In the genomic region with DNA sequence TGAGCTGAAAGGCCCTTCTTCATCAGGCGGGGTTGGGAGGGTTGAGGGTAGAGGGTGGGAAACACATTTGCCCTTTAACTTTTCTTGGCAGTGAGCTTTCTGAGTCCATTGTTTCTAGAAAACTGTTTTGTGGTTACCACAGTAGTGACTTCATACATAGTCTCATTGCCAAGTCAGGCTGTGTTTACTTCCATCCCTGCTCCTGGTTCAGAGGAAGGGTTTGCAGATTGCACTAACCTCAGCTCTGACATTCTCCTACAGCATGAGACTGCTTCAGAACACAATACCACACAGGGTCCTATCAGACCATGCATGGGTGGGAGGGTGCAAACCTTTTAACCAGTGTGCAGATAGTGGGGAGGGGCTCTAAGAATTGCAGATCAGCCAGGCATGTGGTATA, we compare ENCODE assay signal across 9 mouse cellular contexts.
A peak's percentile ranks its signal among the peaks of the same experiment; 100 is the strongest.
DNase-seq lines count a peak whose midpoint lies in the region; ATAC-seq and TF ChIP-seq lines count a peak whose summit lies in the region.
"Had no signal": no experiment of that assay in that cellular context is flagged by ENCODE, and none has a peak within 500 bp of the region (broad histone marks: within the 10 kb centered on the region; RNA-seq: fewer than 3 reads in every experiment).

No protein-coding gene starts in this region.

- DNase-seq in gastrocnemius, adult 18-20 months (ENCODE audit: low spot score) = peak; percentile 63
- DNase-seq in gastrocnemius, postnatal 36 days = no peak
- no peak for DNase-seq in cerebellum, postnatal 10 days
- no peak for DNase-seq in retina, postnatal 1 day
- DNase-seq: adrenal gland, postnatal 36 days had no signal

- WGBS in neural tube, embryonic 14.5 days = 70% methylated on average over 1 of the region's 1 CpGs
- 69% methylated on average over 1 of the region's 1 CpGs for WGBS in neural tube, embryonic 15.5 days
- 49% methylated on average over 1 of the region's 1 CpGs for WGBS in small intestine, adult 2 months

- peaks cover 6% of the 10 kb centered on the region; the same call in 1 of the 2 replicates for H3K4me1 ChIP-seq in neural tube, embryonic 14.5 days (ENCODE audit: control insufficient read depth, insufficient read depth, low read length)
- H3K4me1 ChIP-seq in neural tube, embryonic 15.5 days = peaks cover 17% of the 10 kb centered on the region
- no peaks in the 10 kb centered on the region for H3K4me1 ChIP-seq in small intestine, adult 2 months (ENCODE audit: control insufficient read depth, insufficient read depth, insufficient read length, low read length)

- no peaks in the 10 kb centered on the region for H3K9me3 ChIP-seq in neural tube, embryonic 14.5 days (ENCODE audit: control insufficient read depth, low read length)
- H3K9me3 ChIP-seq in neural tube, embryonic 15.5 days (replicated peaks) = no peaks in the 10 kb centered on the region

- no peak overlapping the region for H3K4me3 ChIP-seq in neural tube, embryonic 14.5 days (ENCODE audit: low read depth, low read length)
- H3K4me3 ChIP-seq in neural tube, embryonic 15.5 days (replicated peaks) = no peak overlapping the region
- H3K4me3 ChIP-seq in small intestine, adult 2 months (ENCODE audit: low read depth, low read length) = no peak overlapping the region

- intact Hi-C loops in gastrocnemius, postnatal 36 days (cut with DNase I) = no loop called here

- no peaks in the 10 kb centered on the region for H3K27me3 ChIP-seq in neural tube, embryonic 14.5 days (ENCODE audit: control insufficient read depth, insufficient read depth, low read length)
- no peaks in the 10 kb centered on the region for H3K27me3 ChIP-seq in neural tube, embryonic 15.5 days (replicated peaks)
- no peaks in the 10 kb centered on the region for H3K27me3 ChIP-seq in small intestine, adult 2 months (ENCODE audit: control insufficient read depth, insufficient read depth, low read length)

- ATAC-seq in neural tube, embryonic 14.5 days (ENCODE audit: low read depth) = peak; percentile 15; the same call in 1 of the 2 replicates
- ATAC-seq in neural tube, embryonic 15.5 days (ENCODE audit: low FRiP score) = no peak
- peak; percentile 37 to 50; a peak in 1 of 4 replicates for ATAC-seq in hematopoietic stem cell, adult 5-6 weeks (replicated peaks in 1 of 2; ENCODE audit: insufficient read depth in 1 of 2, low FRiP score in 2 of 2, low TSS enrichment in 1 of 2, low read depth in 1 of 2, poor library complexity in 2 of 2, severe bottlenecking in 2 of 2)

- H3K9ac ChIP-seq in neural tube, embryonic 14.5 days (replicated peaks; ENCODE audit: low read depth, low read length) = no peak overlapping the region
- no peak overlapping the region for H3K9ac ChIP-seq in neural tube, embryonic 15.5 days (replicated peaks)

- H3K27ac ChIP-seq in neural tube, embryonic 14.5 days (ENCODE audit: low read depth, low read length) = no peak overlapping the region
- no peak overlapping the region for H3K27ac ChIP-seq in neural tube, embryonic 15.5 days (replicated peaks)
- H3K27ac ChIP-seq in small intestine, adult 2 months (ENCODE audit: insufficient read depth, low read depth, low read length) = peak overlapping the region; percentile 4; the same call in 1 of the 2 replicates

- H3K36me3 ChIP-seq in neural tube, embryonic 14.5 days (ENCODE audit: control insufficient read depth, insufficient read depth, low read length) = no peaks in the 10 kb centered on the region
- no peaks in the 10 kb centered on the region for H3K36me3 ChIP-seq in neural tube, embryonic 15.5 days
- no peaks in the 10 kb centered on the region for H3K36me3 ChIP-seq in small intestine, adult 2 months (ENCODE audit: control insufficient read depth, insufficient read depth, low read length)

- TF ChIP-seq POLR2A in small intestine, adult 2 months (IDR thresholded peaks at IDR 0.05; ENCODE audit: low read depth, low read length) = no peak

- no peak for TF ChIP-seq CTCF in small intestine, adult 2 months (IDR thresholded peaks at IDR 0.05; ENCODE audit: extremely low read depth, insufficient read length, insufficient replicate concordance, low read depth, low read length)

- H3K4me2 ChIP-seq in neural tube, embryonic 14.5 days (ENCODE audit: low read depth, low read length) = no peak overlapping the region
- no peak overlapping the region for H3K4me2 ChIP-seq in neural tube, embryonic 15.5 days
